Mouse (Mus musculus) liver, postnatal 0 days (tissue): ENCODE data around the gene Cdc42ep5.

Experiments used
- CTCF ChIP-seq: sonication (generic); IDR thresholded peaks from 2 replicates; pipeline ENCODE4 v1.5.1; 2016; ENCODE audit warnings: antibody characterized with exemption, low read depth
- EP300 ChIP-seq: IDR thresholded peaks from 2 replicates; pipeline ENCODE4 v1.6.1; 2016; ENCODE audit warnings: antibody characterized with exemption, low read depth, mild to moderate bottlenecking

GRCm38 (mm10) chr7:4170193-4170938, 5.7 kb upstream of the Cdc42ep5 start:
- TF ChIP-seq CTCF = no peak
- TF ChIP-seq EP300 = 0 out of 2 replicates have a peak, but pooled peaks have one; percentile 7
